Mouse (Mus musculus): Measurements from ENCODE around the gene Atp7a.
"Not testable (repeated sequence)": the region's sequence is repeated elsewhere in the genome, so short reads cannot be mapped to it uniquely, and the experiment has no call there.

Gene Atp7a

DNA sequence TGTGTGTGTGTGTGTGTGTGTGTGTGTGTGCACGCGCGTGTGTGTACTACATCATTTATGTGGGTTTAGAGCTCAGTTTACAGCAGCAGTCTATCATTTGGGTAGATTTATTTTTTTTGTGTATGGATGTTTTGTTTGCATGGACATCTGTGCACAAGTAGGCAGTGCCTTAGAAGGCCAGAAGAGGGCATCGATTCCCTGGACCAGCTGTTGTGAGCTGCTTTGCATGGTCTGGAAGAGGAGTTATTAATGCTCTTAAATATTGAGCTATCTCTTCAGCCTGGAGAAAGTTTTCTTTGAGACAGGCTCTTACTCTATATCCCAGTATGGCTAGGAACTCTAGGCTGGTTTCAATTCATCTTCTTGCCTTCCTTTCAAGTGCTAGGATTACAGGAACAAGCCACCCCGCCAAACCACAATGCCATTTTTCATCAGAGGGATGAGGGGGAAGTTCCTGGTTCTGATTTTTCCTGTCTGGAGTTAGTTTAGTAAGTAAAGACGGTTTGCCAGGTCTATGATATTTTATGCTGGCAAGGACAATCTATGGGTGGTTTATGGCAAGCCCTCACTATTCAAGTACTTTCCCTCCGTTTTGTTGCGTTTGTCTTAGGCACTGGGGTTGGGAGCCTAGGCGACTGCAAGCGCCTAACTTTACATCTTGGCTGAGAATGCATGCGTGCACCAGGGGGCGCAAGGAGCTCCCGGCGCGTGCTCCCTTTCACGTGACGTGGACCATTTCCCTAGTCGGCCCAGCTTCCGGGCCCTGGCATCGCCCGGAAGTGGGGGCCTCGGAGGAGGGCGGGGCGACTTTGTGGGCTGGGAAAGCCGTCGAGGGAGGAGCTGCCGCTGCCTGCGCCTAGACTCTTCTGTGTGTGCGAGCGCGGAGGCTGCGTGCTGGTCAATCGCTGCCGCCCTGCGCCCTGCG is at the start of gene Atp7a:
Atp7a (plus strand) TSS at position 859 of the 925 bp plus-strand sequence.
- DNase-seq: peak; percentile 92 to 96

DNA sequence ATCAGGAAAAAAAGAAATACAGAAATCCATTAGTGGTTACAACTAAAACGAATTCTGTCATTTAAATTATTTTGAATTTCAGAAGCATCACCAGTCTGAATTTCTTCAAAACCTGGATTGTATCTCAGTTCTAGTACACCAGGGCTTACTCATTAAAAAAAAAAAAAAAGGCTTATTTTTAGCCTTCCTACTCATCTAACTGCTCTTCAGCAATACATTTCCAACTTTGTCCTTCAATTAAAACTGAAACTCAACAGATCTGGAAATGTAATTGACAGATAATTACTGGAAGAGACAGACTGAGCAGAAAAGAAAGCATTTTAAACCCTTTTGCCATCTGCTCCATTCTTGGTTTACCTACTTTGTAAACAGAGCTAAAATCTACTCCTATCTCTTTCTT is 25.5 kb upstream of the Atp7a start:
- no peak for DNase-seq

DNA sequence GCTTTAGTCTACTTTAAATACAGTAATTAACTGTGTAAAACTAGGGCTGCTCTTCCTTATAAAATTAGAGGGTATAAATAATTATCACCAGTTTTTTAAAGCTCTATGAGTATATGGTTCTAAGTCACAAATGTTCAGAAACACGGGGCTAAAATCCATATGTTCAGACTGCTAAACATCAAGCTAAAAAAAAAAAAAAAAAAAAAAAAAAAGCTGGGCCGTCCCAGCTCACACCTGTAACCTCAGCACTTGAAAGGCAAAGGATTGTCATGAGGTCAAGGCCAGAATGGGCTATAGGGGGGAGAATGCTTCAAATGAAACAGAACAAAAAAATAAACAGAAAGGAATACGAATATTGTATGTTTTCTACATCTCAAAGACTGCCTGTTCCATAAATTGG is 16.3 kb upstream of the Atp7a start:
- no peak for DNase-seq

DNA sequence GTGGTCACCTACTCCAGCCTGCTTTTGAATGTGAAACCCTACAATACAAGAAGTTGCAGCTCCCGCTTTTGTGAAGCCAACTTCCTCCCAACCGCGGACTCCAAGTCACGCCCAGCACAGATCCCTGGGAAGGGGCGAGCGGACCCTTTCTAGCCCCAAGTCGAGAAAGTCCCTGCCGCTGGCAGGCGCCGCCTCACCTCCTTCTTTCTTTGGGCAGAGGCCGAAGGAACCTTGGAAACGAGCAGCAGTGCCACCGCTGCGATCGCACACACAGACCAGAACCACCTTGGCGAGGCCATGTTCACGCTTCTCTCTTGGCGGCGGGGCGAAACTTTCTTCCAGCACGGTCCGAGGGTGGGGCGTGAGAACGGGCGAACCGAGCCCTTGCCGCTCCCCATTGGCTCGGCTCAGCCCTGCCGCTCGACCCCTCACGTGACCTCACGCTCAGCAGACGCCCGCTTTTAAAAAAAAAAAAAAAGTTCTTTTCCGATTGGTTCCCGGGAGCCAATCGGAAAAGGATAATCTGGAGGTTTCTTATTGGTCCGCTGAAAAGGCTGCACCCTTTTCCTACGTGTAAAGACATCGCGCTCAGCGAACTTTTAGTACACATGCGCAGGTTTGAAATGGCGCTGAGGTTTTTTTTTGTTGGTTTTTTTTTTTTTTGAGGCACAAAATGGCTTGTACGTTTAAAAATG is 15.5 kb upstream of the Atp7a start, which contains the start of gene Magt1:
Magt1 (minus strand) TSS at position 442 of the 695 bp plus-strand sequence.
- DNase-seq: peak; percentile 87 to 94

DNA sequence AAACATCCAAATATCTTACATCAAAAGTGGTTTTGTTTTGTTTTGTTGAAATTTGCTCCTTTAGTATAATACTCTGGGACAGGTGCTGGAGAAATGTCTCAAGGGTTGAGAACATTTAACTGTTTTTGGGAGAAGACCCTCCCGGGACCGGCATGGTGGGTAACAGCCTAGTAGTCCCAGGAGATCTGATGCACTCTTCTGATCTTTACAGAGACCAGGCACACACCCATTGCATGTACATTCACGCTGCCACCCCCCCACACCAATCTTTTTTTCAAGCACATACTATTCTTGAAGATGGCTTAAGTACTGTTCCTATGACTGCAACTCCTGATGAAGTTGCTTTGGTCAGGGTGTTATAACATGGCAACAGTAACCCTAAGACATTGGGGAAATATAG is 14.5 kb upstream of the Atp7a start:
- no peak for DNase-seq

DNA sequence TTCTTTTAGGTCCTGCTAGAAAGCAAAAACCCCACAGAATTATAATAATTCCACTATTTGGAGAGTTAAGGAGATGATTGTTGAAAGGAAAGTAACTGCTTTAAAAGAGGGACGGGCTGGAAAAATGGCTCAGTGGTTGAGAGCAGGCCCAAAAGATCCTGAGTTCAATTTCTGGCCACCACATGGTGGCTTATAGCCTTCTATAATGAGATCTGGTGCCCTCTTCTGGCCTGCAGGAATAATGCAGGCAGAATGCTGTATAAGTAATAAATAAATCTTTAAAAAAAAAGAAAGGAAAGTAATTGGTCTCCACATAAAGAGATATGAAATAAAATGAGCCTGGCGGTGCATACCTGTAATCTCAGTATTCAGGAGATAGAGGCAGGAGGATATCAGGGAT is 13.9 kb upstream of the Atp7a start:
- DNase-seq: peak; percentile 20 to 60

DNA sequence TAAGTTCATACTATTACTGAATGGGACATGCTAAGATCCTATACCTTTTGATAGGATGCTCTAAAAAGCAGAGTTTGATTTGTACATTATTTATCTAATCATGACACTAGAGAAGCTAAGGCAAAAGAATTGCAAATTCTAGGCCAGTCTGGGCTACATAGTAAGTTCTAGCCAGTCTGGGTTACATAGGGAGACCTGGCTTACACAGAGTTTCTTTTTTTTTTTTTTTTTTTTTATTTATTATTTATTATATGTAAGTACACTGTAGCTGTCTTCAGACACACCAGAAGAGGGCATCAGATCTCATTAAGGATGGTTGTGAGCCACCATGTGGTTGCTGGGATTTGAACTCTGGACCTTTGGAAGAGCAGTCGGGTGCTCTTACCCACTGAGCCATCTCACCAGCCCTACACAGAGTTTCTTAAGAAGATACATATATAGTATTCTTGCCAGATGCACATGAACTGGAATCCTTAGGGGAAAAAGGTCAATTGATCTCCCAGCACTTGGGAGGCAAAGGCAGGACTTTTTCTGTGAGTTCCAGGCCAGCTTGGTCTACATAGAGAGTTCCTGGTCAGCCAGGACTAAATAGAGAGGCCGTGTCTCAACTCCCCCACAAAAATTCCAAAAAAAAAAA is 12.2 kb upstream of the Atp7a start:
- not testable (repeated sequence) for DNase-seq

DNA sequence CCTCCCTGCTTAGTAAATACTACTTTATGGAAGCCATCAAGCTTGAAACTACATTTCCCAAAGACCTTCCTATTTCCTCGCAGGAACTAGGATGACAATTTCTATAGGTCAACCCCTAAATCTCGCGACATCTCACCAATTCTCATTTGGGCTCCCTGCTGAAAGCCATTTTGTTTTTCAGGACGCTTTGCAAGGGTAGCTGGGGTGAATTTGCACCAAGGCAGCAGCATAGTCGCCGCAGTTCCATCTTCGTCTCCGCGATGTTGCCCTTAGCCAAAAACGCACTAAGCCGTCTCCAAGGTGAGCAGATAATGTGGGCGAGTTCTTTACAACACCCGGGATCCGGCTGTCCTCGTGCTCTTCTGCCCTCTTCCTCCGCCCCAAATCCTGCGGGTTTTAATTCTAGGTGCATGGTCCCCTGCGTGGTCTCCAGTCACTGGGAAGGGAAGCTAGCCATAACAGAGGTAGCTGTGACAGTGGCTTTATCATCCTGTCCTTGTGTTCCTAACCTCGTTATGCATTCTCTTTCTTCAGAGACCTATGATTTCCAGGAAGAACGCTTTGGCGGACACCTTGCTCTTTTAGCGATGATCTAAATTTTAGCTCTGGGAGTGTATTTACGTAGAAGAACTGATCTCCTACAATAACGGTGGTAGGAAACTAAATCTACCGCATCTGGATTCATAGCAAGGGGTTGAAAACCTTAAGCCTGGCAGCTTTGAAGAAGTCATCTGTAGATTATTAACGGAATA is 11.3 kb upstream of the Atp7a start, which contains the start of gene Cox7b:
Cox7b (plus strand) TSS at position 130 of the 752 bp plus-strand sequence.
- peak; percentile 44 to 85 for DNase-seq

DNA sequence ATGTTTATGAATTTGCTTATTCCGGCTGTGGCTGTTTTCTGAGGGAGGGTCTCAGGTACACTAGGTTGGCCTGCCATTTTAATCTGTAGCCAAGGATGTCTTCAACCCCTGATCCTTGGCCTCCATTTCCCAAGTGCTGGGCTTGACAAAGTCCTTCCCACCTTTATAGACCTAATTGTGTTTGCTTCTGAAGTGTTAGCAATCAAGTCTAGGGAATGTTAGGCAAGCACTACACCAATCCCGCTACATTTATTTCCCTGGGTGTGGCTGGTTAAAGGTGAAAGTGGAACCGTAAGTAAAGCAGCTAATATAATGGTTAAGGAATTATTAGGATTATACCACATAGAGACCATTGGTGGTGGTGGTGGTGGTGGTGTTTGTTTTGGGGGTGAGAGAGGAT is 10.0 kb upstream of the Atp7a start:
- DNase-seq: no peak

DNA sequence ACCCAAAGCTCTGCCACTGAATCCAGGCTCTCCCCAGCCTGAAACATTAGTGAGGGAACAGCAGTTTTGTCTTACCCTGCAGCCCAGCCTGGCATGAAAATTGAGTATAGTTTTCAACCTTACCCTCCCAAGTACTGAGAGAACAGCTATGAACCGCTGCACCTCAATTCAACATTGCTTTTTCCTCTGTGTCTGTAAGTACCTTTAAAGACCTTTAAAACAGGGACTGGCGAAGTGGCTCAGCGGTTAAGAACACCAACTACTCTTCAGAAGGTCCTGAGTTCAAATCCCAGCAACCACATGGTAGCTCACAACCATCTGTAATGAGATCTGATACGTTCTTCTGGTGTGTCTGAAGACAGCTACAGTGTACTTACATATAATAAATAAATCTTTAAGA is 9.6 kb upstream of the Atp7a start:
- DNase-seq: no peak

DNA sequence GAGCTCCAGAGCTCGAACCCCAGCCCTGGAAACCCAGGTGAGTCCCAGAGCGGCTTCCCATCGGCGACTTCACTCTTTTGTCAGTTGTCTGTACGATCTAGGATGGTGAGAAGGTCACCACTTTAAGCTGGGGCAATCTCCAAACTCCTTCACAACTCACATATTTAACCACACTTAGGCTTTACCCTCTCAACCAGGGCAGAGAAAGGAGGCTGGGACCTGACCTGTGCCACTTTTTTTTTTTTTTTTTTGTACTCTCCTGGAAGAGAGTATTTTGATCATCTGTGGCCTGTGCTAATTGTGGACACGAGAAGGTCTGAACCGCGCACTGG is 233 bp downstream of the Atp7a start:
- DNase-seq: no peak

DNA sequence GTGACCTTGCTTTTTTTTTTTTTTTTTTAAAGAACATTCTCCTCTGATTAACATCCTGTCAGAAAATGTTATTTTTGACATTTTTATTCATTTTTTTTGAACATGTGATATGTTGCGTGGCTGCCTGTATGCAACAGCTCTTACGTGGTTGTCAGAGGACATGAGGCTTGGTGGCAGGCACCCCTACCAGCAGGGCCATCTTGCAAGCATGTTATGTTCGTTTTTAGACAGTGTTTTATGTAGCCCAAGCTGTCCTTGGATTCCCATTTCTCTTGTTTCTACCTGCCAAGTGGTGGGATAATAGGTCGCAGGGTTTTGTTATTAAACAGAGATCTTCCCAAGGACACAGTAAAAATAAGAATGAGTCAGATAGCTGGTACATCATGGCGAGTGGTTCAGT is 3.1 kb downstream of the Atp7a start:
- no peak for DNase-seq

DNA sequence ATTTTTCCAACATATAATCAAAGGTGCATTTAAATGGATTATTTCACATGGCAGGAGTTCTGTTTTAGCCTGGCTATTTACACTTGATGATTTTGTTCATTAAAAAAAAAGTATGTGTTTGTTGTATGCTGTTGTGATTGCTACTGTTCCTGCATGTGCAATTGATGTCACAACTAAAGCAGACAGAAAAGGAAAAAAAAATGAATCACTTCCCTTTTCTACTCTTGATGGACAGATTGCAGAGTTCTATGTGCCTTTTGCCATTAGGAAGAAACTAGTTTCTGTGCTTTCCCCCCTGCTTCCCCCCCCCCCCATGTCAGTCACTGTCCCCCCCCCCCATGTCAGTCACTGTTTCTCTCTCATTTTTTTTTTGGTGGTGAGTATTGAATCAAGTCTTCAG is 4.0 kb downstream of the Atp7a start:
- DNase-seq: no peak

DNA sequence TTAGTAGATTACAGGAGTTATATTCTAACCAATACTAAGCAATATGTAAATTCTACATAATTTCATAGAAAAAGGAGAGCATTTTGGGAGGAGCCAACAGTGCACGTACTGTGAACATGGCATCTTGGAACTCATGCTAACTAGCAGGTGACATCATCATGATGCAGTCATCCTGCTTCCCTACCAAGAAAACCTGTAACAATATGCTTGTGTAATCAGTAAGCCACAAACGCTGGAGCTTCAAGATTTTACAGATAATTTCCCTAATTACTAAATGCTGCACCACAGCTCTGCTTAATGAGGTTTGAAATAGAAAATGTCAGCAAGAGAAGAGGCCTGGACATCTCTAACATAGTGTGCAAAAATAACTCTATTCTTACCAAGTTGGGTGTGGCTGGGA is 8.7 kb downstream of the Atp7a start:
- no peak for DNase-seq

DNA sequence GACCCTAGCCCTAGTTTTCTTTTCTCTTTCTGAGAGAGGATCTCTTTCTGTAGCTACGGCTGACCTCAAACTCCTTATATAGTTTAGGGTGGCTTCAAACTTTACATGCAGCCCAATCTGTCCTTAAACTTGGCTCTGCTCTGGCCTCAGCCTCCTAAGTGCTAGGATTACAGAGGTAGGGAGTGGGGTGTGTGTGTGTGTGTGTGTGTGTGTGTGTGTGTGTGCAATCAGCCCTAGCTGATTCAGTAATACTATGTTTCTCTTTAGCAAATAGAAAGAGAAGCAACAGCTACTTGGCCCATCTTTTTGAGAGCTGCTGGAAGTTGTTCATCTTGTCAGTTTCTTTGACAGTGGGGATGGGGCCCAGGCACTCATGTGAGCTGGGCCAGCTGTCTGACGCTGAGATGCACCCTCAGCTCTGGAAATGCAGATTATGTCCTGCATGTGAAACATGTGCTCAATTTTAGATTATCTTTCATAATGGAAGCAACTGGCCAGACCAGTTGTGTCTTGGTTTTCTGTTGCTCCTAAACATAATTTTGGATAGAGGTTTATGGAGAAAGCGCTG is 10.2 kb downstream of the Atp7a start:
- peak in 1 of 2 experiments; percentile 41 for DNase-seq

DNA sequence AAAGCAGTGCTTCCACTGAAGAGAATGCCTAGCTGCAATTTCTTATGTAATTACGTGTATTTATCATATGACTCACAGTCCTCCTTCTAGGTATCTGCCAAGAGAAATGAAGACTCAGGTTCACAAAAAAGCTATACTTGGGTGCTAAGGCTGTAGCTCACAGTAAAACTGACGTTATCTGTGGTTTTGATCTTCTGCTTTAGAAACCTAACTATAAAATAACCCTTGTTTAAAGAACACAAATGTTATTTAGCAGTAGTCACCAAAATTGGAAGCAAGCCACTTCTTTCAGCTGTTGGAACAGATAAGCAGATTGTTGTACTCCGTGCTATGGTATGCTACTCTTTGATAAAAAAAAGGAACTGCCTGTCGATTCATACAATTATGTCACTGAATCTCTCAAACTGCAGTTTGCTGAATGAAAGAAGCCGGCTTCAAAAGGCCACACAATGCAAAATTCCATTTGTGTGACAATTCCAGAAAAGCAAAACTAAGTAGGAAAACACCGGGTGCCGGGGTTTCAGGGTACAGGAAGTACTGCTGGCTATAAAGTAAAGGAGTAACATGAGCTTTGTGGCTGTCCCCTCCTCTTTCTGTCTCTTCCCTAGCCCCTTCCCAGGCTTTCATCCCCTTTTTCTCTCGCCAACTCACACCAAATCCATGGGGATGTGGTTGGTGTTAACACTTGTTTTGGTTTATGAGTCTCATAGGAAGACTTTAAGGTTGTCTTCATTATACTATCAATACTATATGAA is 17.0 kb downstream of the Atp7a start:
- no peak for DNase-seq

DNA sequence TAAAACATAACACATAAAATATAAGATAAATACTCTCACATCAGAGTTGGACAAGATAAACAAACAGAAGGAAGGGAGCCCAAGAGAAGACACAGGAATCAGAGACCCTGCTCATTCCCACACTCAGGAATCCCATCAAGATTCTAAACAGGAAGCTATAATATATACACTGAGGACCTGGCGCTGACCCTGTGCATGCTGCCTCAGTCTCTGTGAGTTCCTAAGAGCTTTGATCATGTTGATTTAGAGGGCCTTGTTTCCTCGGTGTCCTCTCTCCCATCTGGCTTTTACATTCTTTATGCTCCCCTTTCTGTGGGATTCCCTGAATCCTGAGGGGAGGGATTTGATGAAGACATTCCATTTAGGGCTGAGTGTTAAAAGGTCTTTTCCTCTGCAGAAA is 18.4 kb downstream of the Atp7a start:
- DNase-seq: peak; percentile 25 to 41

DNA sequence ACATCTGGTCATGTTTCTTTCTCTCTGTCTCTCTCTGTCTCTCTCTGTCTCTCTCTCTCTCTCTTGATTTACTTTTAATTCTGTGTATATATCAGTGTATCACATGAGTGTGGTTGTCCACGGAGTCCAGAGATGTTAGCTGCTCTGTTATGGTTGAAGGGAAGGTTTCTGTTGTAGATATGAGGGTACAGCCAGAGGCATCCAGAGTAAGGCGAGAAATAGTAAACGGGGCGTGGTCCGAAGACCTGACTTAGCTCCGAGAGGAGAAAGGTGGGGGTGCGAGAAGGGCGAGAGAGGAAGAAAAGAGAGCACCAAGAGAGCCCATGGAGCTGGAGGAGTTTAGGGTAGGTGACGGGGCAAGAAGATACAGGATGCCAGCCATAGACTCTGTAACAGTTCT is 18.9 kb downstream of the Atp7a start:
- DNase-seq: no peak

DNA sequence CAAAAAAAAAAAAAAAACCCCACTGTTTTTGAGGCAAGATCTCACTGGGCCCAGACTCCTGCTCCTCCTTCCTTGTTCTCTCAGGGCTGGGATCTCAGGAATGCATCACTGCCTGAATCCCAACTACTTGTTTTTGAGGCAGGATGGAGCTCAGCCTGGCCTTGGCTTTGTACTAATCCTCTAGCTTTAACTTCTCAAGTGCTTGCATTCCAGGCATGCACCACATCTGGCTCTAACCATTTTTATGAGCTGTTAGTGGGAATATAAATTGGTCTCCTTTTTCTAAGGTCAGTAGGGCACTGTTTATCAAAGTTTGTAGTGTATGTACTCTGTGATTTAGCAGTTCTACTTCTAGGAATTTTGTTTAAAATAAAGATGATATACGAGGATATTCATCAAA is 21.1 kb downstream of the Atp7a start:
- DNase-seq: peak in 1 of 2 experiments; percentile 21

DNA sequence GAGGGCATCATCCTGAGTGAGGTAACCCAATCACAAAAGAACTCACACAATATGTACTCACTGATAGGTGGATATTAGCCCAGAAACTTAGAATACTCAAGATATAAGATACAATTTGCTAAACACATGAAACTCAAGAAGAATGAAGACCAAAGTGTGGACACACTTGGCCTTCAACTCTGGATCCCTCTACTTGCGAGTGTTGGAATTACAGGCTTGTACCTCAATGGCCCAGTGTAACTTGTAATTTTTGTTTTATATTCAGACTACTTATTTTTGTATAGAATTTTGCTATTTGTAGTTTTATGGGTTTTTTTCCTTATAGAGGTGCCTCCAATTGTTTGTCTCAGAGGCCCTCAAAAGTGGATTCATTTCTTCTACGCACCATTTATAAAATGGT is 50.8 kb downstream of the Atp7a start:
- not testable (repeated sequence) for DNase-seq

DNA sequence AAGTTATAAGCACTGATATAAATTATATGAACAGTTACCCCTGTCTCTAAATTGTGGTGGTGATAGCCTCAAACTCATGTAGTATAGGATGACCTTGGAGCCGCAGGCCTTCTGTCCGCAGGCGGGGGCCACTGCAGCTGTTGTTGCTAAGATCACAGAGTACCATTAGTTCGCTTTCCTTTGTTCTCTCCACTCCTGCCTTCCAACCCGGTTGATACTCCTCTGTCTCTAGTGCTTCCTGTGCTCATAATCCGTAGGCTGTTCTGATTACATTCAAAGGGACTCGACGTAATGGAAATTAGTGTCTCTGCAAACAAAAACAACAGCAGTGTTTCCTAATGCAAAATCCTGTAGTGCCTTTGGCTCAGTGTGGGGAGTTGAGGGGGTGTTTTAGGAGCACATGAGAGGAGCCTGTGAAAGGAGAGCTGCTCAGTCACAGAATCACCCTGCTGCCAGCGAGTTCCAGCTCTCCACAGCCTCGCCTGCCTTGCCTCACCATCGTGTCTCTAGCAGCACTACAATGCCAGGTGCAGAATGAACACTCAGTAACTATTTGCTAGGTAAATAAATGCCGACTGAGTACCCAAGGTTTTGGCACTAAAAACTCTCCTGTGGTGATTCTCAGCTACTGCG is 53.9 kb downstream of the Atp7a start:
- DNase-seq: peak; percentile 17 to 47

All from lung, postnatal 4 days (tissue).